Mouse (Mus musculus) neural tube, embryonic 15.5 days (tissue): ENCODE data around the gene Elovl2. TPM values are rescaled to one million over a fixed set of nuclear protein-coding genes. Genes with fewer than 3 reads are reported as not detected.

Experiments
- ATAC-seq: fragments of 200-750 bp; cut with Nextera tagmentation; 2 replicates; pipeline ENCODE4 v1.8.0; 2017; ENCODE audit warnings: mild to moderate bottlenecking, moderate TSS enrichment, moderate library complexity; ENCODE audit not compliant: low FRiP score
- H3K27ac ChIP-seq: fragments of 300-500 bp; sonication (generic); replicated peaks from 2 replicates; pipeline ENCODE4 v1.5.1; 2015; ENCODE audit warnings: mild to moderate bottlenecking, inconsistent platforms
- H3K27me3 ChIP-seq: fragments of 300-500 bp; sonication (generic); replicated peaks from 2 replicates; pipeline ENCODE4 v1.6.1; 2015; ENCODE audit warnings: inconsistent platforms
- H3K36me3 ChIP-seq: fragments of 300-500 bp; sonication (generic); 2 replicates; pipeline ENCODE4 v1.6.1; 2015; ENCODE audit warnings: inconsistent platforms
- H3K4me1 ChIP-seq: fragments of 300-500 bp; sonication (generic); 2 replicates; pipeline ENCODE4 v1.6.1; 2015; ENCODE audit warnings: inconsistent platforms
- H3K4me2 ChIP-seq: fragments of 300-500 bp; sonication (generic); 2 replicates; pipeline ENCODE4 v1.6.1; 2015; ENCODE audit warnings: inconsistent platforms, mild to moderate bottlenecking, moderate library complexity
- H3K4me3 ChIP-seq: fragments of 300-500 bp; sonication (generic); replicated peaks from 2 replicates; pipeline ENCODE4 v1.5.1; 2015; ENCODE audit warnings: mild to moderate bottlenecking, inconsistent platforms
- H3K9ac ChIP-seq: fragments of 300-500 bp; sonication (generic); replicated peaks from 2 replicates; pipeline ENCODE4 v1.6.1; 2015; ENCODE audit warnings: mild to moderate bottlenecking, inconsistent platforms
- H3K9me3 ChIP-seq: fragments of 300-500 bp; sonication (generic); replicated peaks from 2 replicates; pipeline ENCODE4 v1.6.1; 2016; ENCODE audit warnings: inconsistent platforms
- WGBS: fragments of 180-500 bp; shearing (Covaris S2); methylation state at CpG from one replicate; pipeline ENCODE4 v1.1.7; 2015; ENCODE audit warnings: mixed read lengths; 5-methylcytosine and 5-hydroxymethylcytosine counted together
- polyA plus RNA-seq: library from polyadenylated mRNA; unstranded; fragments of >200 nt; fragmentation: Nextera tagmentation; extraction: Ambion mirVana; gene quantifications from 2 replicates; pipeline ENCODE4 v1.2.1, GENCODE M21; 2015

The Elovl2 gene
- polyA plus RNA-seq, 1 experiment from 2014 or later: 35.2 TPM

DNA sequence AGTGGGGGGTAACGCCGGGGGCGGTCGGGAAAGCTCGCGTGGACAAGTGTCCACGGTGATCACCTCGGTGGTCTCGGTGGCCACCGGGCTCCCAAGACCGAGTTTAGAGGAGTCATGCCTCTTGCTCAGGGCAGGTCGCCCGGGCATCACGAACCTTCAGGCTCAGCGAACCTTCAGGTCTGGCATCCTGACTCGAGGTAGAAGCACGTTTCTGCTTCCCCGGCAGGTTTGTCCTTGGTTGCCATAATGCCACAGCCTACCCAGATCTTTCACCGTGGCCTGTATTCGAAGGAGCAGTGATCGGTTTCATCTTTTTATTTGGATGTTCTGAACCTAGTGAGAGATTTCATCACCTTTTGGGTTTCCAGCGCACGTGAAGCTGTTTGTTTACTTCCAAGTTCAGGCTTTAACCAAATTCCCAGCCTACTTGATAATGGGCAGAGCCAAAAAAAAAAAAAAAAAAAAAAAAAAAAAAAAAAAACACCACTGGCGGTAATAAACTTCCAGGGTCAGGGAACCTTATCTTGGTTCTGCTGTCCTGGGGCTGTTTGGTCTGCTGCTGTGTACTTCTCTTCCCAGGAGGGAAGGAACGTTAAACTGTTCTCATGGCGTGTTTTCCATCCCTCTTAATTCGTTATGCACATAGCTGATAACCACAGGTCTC is 30.2 kb upstream of the Elovl2 start:
- under 1% methylated on average over 27 of the region's 27 CpGs for WGBS
- Histone ChIP-seq H3K4me3 (peak overlapping the region; percentile 67), H3K4me1 (peaks cover 23% of the 10 kb centered on the region), H3K27ac (peak overlapping the region; percentile 90), H3K36me3 (no peaks in the 10 kb centered on the region), H3K9me3 (no peaks in the 10 kb centered on the region), H3K9ac (peak overlapping the region; percentile 80), H3K4me2 (peak overlapping the region; percentile 68), H3K27me3 (no peaks in the 10 kb centered on the region)
- ATAC-seq: peak; percentile 23

- peak within 1 kb of the TSS; percentile 67 for H3K4me3 ChIP-seq
- ATAC-seq: peak; percentile 97
- no peaks in the 10 kb centered on the region for H3K27me3 ChIP-seq
- H3K4me1 ChIP-seq: peaks cover 23% of the 10 kb centered on the region
- peak within 1 kb of the TSS; percentile 90 for H3K27ac ChIP-seq
- H3K9ac ChIP-seq: peak within 1 kb of the TSS; percentile 80
- H3K9me3 ChIP-seq: no peaks in the 10 kb centered on the region
- H3K4me2 ChIP-seq: peak within 1 kb of the TSS; percentile 68
- H3K36me3 ChIP-seq: no peaks in the 10 kb centered on the region
- under 1% methylated on average over 60 of the region's 78 CpGs for WGBS
Measured at GRCm38 (mm10) chr13:41249538-41250317, 29.5 kb upstream of the Elovl2 start, which contains the start of gene Smim13. TSS of gene Smim13 (plus strand) at chr13:41249844.

GRCm38 (mm10) chr13:41248751-41249520 is 28.7 kb upstream of the Elovl2 start:
- Histone ChIP-seq H3K9me3 (no peaks in the 10 kb centered on the region), H3K9ac (peak overlapping the region; percentile 51), H3K4me2 (peak overlapping the region; percentile 68), H3K27me3 (no peaks in the 10 kb centered on the region), H3K36me3 (no peaks in the 10 kb centered on the region), H3K4me3 (peak overlapping the region; percentile 67), H3K27ac (peak overlapping the region; percentile 90), H3K4me1 (peaks cover 23% of the 10 kb centered on the region)
- WGBS: 38% methylated on average over 12 of the region's 12 CpGs
- ATAC-seq: peak; percentile 22; the same call in 1 of the 2 replicates

GRCm38 (mm10) chr13:41244306-41244830 is 24.2 kb upstream of the Elovl2 start:
- H3K27me3 ChIP-seq: no peaks in the 10 kb centered on the region; the same call in 1 of the 2 replicates

DNA sequence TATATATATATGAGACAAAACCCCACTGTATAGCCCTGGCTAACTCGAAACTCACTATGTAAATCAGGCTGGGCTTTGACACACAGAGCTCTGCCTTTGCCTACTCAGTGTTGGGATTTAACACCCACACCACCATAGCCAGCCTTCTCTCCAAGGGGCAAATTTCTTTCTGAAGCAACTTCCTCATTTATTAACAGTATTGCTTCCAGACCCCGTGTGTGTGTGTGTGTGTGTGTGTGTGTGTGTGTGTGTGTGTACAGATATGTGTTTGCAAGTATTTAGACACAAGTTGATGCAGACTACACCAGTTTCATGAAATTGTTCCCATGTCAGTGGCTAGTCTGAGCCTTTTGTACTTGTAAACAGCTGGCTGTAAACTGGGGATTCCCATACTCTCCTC is 21.4 kb upstream of the Elovl2 start:
- no peak overlapping the region for H3K4me2 ChIP-seq
- no peaks in the 10 kb centered on the region for H3K4me1 ChIP-seq
- no peaks in the 10 kb centered on the region for H3K36me3 ChIP-seq
- no peak overlapping the region for H3K9ac ChIP-seq
- no peaks in the 10 kb centered on the region; the same call in 1 of the 2 replicates for H3K27me3 ChIP-seq
- no peak overlapping the region for H3K4me3 ChIP-seq
- H3K27ac ChIP-seq: no peak overlapping the region
- 73% methylated on average over 2 of the region's 2 CpGs for WGBS
- ATAC-seq: no peak
- H3K9me3 ChIP-seq: no peaks in the 10 kb centered on the region

More at GRCm38 (mm10) chr13:41244306-41244830, 24.2 kb upstream of the Elovl2 start:
- no peak for ATAC-seq
- H3K4me1 ChIP-seq: peaks cover 8% of the 10 kb centered on the region
- H3K27ac ChIP-seq: no peak overlapping the region
- 71% methylated on average over 6 of the region's 6 CpGs for WGBS
- H3K9ac ChIP-seq: no peak overlapping the region
- H3K4me3 ChIP-seq: no peak overlapping the region
- no peaks in the 10 kb centered on the region for H3K9me3 ChIP-seq
- H3K36me3 ChIP-seq: no peaks in the 10 kb centered on the region
- H3K4me2 ChIP-seq: no peak overlapping the region

DNA sequence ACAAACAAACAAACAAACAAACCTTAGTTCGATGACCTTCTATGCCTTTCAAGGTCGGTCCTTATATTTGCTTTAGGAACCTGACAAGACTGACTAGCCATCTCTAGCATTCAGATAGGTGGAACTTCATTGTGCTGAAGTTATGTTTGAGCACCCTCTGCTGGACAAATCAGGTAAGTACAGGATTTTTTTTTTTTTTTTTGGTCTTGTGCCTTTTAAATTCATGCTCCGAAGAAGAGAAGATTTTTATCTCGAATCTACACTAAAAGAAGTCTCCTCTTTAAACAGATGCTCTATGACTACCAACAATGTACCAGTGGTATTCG is 18.6 kb upstream of the Elovl2 start:
- 15% methylated on average over 5 of the region's 5 CpGs for WGBS
- H3K9ac ChIP-seq: no peak overlapping the region
- ATAC-seq: peak; percentile 66; the same call in 1 of the 2 replicates

GRCm38 (mm10) chr13:41238035-41238804 is 18.0 kb upstream of the Elovl2 start:
- Histone ChIP-seq H3K4me1 (no peaks in the 10 kb centered on the region), H3K36me3 (no peaks in the 10 kb centered on the region), H3K27me3 (no peaks in the 10 kb centered on the region; the same call in 1 of the 2 replicates), H3K27ac (no peak overlapping the region), H3K9ac (no peak overlapping the region), H3K9me3 (no peaks in the 10 kb centered on the region), H3K4me2 (no peak overlapping the region), H3K4me3 (no peak overlapping the region)
- 83% methylated on average over 10 of the region's 10 CpGs for WGBS
- peak; percentile 17; the same call in 1 of the 2 replicates for ATAC-seq

More for the DNA sequence above, 18.6 kb upstream of the Elovl2 start:
- Histone ChIP-seq H3K27ac (no peak overlapping the region), H3K9me3 (no peaks in the 10 kb centered on the region), H3K36me3 (no peaks in the 10 kb centered on the region), H3K27me3 (no peaks in the 10 kb centered on the region; the same call in 1 of the 2 replicates), H3K4me3 (no peak overlapping the region), H3K4me1 (no peaks in the 10 kb centered on the region), H3K4me2 (no peak overlapping the region)

DNA sequence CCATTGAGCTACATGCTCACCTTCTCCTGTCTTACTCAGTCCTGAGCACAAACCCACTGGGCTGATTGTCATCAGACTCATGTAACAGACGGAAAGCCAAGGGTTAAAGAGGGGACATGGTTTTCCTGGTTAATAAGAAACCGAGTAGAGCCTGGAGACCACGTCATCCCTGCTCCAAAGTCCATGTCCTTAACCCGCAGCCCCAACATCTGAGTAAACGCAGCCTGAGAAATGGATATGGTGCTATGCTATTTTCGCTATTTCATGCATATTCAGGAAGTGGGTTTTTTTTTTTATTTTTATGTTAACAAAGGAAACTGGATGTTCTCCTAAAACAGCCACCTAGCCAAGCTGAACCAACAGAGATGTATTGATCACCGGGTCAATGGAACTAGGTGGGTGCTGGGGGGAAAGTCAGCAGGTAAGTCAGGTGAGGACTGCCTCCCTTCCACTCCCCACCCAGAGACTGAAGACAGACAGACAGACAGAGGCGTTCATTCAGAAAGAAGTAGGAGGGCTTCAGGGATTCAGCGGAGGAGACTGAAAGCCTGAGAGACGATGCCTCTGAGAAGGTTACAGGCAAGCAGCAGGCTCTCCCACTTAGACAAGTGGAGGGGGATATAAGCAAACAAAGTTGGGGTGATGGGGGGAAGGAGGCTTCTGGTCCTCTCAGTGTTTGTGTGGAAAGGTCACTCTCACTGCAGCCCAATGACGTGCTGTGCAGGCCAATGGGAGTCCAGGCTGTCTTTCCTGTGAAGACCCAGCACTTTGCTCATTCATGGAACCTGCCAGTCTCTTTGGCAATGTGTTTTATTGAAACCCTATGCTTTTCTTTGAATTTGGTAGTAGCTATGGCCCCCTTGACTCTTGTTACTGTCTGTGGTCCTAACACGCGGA is 15.9 kb upstream of the Elovl2 start:
- no peak overlapping the region for H3K4me3 ChIP-seq
- H3K4me1 ChIP-seq: no peaks in the 10 kb centered on the region
- H3K4me2 ChIP-seq: no peak overlapping the region
- no peak overlapping the region for H3K9ac ChIP-seq
- H3K27ac ChIP-seq: no peak overlapping the region
- H3K9me3 ChIP-seq: no peaks in the 10 kb centered on the region
- no peak for ATAC-seq
- no peaks in the 10 kb centered on the region; the same call in 1 of the 2 replicates for H3K27me3 ChIP-seq
- WGBS: 74% methylated on average over 13 of the region's 13 CpGs
- no peaks in the 10 kb centered on the region for H3K36me3 ChIP-seq

DNA sequence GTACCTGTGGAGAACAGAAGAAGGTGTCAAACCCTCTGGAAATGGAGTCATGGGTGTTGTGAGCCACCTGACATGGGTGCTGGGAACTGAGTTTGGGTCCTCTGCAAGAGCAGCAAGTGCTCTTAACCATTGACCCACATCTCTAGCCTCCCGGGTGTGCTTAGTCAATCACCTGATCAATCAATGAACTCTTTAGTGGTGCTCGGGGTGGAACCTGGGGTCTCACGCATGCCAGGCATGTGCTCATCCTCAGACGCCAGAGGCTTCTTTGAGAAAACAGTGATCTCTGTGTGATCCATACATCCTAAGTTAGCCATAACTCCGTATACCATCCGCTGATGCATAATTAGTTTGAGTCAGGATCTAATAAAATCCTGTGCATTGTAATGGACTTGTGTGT is 15.0 kb upstream of the Elovl2 start:
- 92% methylated on average over 6 of the region's 6 CpGs for WGBS
- H3K36me3 ChIP-seq: no peaks in the 10 kb centered on the region
- no peaks in the 10 kb centered on the region for H3K27me3 ChIP-seq
- no peak overlapping the region for H3K9ac ChIP-seq
- H3K9me3 ChIP-seq: no peaks in the 10 kb centered on the region
- no peaks in the 10 kb centered on the region for H3K4me1 ChIP-seq
- ATAC-seq: no peak
- no peak overlapping the region for H3K27ac ChIP-seq
- no peak overlapping the region for H3K4me2 ChIP-seq
- H3K4me3 ChIP-seq: no peak overlapping the region

- WGBS: 89% methylated on average over 7 of the region's 7 CpGs
- Histone ChIP-seq H3K27me3 (no peaks in the 10 kb centered on the region), H3K36me3 (no peaks in the 10 kb centered on the region), H3K9me3 (no peaks in the 10 kb centered on the region), H3K9ac (no peak overlapping the region), H3K4me3 (no peak overlapping the region), H3K4me1 (no peaks in the 10 kb centered on the region), H3K27ac (no peak overlapping the region), H3K4me2 (no peak overlapping the region)
- ATAC-seq: no peak
Measured at GRCm38 (mm10) chr13:41233241-41233640, 13.0 kb upstream of the Elovl2 start.
